Mouse (Mus musculus) E14TG2a.4 (cell line): ENCODE measurements around the gene Tmem201.
A peak's percentile ranks its signal among the peaks of the same experiment; 100 is the strongest.
"Not testable (repeated sequence)": the region's sequence is repeated elsewhere in the genome, so short reads cannot be mapped to it uniquely, and the experiment has no call there.

ENCODE experiments used
- H3K27me3 ChIP-seq: 2 replicates; pipeline ENCODE4 v1.6.1; 2014; ENCODE audit warnings: low read length, control low read depth; ENCODE audit not compliant: insufficient read depth
- H3K36me3 ChIP-seq: 2 replicates; pipeline ENCODE4 v1.6.1; 2014; ENCODE audit warnings: low read length, control low read depth; ENCODE audit not compliant: insufficient read depth
- H3K4me1 ChIP-seq: replicated peaks from 2 replicates; pipeline ENCODE4 v1.6.1; 2014; ENCODE audit warnings: low read depth, low read length, control low read depth
- H3K4me3 ChIP-seq: replicated peaks from 2 replicates; pipeline ENCODE4 v1.5.1; 2014; ENCODE audit warnings: mild to moderate bottlenecking, low read length
- H3K9me3 ChIP-seq: 2 replicates; pipeline ENCODE4 v1.6.1; 2014; ENCODE audit warnings: low read length, control low read depth
- CTCF ChIP-seq: conservative IDR thresholded peaks from 2 replicates; pipeline ENCODE4 v1.5.1; 2014; ENCODE audit warnings: low read length
- NANOG ChIP-seq: IDR thresholded peaks from 2 replicates; pipeline ENCODE4 v1.6.1; 2014; ENCODE audit warnings: borderline replicate concordance, low read length, mixed read lengths
- POU5F1 ChIP-seq: IDR thresholded peaks from 2 replicates; pipeline ENCODE4 v1.6.1; 2014; ENCODE audit warnings: low read length, borderline replicate concordance

Tmem201 gene

GRCm38 (mm10) chr4:149752836-149753235 lies 15.0 kb upstream of the Tmem201 start:
- TF ChIP-seq NANOG (no peak), POU5F1 (no peak), CTCF (no peak)
- peaks cover 64% of the 10 kb centered on the region for H3K36me3 ChIP-seq
- H3K4me1 ChIP-seq = peaks cover 69% of the 10 kb centered on the region
- no peaks in the 10 kb centered on the region for H3K27me3 ChIP-seq
- H3K9me3 ChIP-seq = no peaks in the 10 kb centered on the region
- H3K4me3 ChIP-seq = 0 out of 2 replicates have a peak overlapping the region, but pooled peaks have one; percentile 52

GRCm38 (mm10) chr4:149752124-149752799 lies 14.4 kb upstream of the Tmem201 start:
- Histone ChIP-seq H3K4me3 (peak overlapping the region; percentile 52), H3K27me3 (no peaks in the 10 kb centered on the region), H3K4me1 (peaks cover 69% of the 10 kb centered on the region), H3K9me3 (no peaks in the 10 kb centered on the region), H3K36me3 (peaks cover 58% of the 10 kb centered on the region)
- TF ChIP-seq CTCF (peak; percentile 77), POU5F1 (peak; percentile 81; the same call in 1 of the 2 replicates), NANOG (no peak)

DNA sequence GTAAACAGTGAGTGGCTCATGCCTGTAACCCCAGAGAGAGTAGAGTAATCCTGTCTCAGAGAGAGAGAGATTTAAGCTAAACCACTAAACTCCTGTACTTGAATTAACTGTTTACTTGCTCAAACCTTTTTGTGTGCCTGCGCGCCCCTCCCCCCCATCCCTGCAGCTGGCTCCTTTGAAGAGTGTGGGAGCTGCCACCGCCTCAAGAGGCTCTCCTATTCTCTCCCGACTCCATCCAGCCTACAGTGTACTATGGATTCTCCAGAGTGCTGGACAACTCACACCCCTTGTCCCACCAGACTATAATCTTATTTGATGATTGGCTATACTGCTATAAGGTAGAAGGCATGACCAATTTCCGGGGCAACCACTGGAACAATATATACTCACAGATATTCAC lies 12.8 kb upstream of the Tmem201 start:
- Histone ChIP-seq H3K4me3 (no peak overlapping the region), H3K4me1 (peaks cover 66% of the 10 kb centered on the region), H3K36me3 (peaks cover 54% of the 10 kb centered on the region), H3K27me3 (no peaks in the 10 kb centered on the region), H3K9me3 (no peaks in the 10 kb centered on the region)
- no peak for TF ChIP-seq POU5F1
- TF ChIP-seq CTCF = no peak
- TF ChIP-seq NANOG = no peak

DNA sequence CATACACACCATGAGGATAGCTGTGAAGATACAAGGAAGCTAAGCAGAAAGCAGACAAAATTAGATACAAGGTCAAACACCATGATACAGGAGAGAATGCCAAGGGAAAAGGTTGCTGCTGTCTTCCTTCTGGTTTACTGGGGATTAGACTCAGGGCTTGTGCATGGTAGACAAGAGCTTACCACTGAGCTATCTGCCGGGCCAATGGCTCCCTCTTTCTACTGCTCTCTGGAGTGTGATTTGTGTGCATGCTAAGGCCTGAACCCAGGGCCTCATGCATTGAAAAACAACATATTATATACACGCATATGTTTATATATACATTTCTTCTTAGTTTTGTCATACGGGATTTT lies 11.8 kb upstream of the Tmem201 start:
- H3K27me3 ChIP-seq, H3K4me3 ChIP-seq, H3K9me3 ChIP-seq: not testable (repeated sequence)
- peaks cover 58% of the 10 kb centered on the region for H3K36me3 ChIP-seq
- H3K4me1 ChIP-seq = peaks cover 74% of the 10 kb centered on the region

DNA sequence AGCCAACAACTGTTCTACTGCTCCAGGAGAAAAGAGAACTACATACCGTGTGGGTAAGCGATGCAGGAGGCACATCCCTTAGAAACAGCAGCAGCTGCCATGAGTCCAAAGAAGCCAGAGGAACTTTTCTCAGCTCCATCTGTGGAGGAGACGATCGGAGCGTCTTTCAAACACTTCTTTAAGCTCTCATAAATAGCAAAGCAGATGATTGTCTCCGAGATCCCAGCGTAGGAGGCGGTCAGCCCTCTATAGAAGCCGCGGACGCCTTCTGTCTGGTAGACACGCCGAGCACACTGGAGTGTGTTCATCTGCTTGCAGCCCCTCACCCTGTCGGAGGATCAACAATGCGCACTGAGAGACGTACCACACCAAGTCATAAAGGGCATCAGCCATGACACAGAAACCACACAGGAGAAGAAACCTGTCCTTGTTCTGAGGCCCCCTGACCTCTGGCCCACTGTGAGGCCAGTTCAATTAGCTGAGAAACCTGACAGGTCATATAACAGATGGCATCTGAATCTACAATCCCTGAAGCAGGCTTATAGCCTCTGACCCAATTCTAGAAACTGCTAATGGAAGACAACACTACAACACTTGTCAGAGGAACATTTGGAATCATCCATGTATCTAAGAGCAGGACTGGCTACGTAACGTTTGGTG lies 11.3 kb upstream of the Tmem201 start:
- Histone ChIP-seq H3K27me3 (no peaks in the 10 kb centered on the region), H3K4me1 (peaks cover 74% of the 10 kb centered on the region), H3K4me3 (peak overlapping the region; percentile 29; the same call in 1 of the 2 replicates), H3K36me3 (peaks cover 56% of the 10 kb centered on the region), H3K9me3 (no peaks in the 10 kb centered on the region)
- TF ChIP-seq POU5F1 (no peak), NANOG (no peak), CTCF (no peak)

- Histone ChIP-seq H3K4me1 (peaks cover 64% of the 10 kb centered on the region), H3K36me3 (peaks cover 50% of the 10 kb centered on the region), H3K27me3 (no peaks in the 10 kb centered on the region), H3K4me3 (no peak overlapping the region), H3K9me3 (no peaks in the 10 kb centered on the region)
- TF ChIP-seq CTCF (no peak), NANOG (no peak), POU5F1 (no peak)
Observed at GRCm38 (mm10) chr4:149744119-149744518, 6.3 kb upstream of the Tmem201 start.

DNA sequence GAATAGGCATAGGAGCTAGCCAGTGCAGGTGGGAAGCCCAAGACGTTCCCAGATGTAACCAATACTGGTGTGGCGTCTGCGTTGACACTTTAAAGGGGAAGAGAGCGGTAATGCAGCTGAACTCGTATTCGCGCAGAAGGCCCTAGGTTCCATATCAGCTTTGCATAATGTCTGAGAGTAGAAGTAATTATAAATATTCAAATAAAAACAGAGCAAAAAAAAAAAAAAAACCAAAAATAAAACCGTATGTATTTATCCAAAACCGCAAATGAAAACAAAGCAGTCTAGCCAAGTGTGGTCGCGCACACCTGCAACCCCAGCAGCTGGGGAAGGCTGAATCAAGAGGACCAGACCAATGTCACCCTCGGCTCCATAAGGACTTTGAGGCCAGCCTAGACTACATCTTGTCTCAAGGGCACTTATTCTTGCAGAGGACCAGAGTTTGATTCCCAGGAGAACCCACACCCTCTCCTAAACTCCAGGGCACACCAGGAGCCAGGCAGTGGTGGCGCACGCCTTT lies 4.2 kb upstream of the Tmem201 start:
- H3K4me3 ChIP-seq = no peak overlapping the region
- H3K27me3 ChIP-seq = no peaks in the 10 kb centered on the region
- peaks cover 68% of the 10 kb centered on the region for H3K4me1 ChIP-seq
- TF ChIP-seq NANOG = no peak
- TF ChIP-seq POU5F1 = no peak
- no peak for TF ChIP-seq CTCF
- H3K9me3 ChIP-seq = no peaks in the 10 kb centered on the region
- H3K36me3 ChIP-seq = peaks cover 42% of the 10 kb centered on the region

- TF ChIP-seq CTCF = no peak
- no peak for TF ChIP-seq POU5F1
- no peak for TF ChIP-seq NANOG
- Histone ChIP-seq H3K9me3 (no peaks in the 10 kb centered on the region), H3K27me3 (no peaks in the 10 kb centered on the region), H3K36me3 (peaks cover 46% of the 10 kb centered on the region), H3K4me1 (peaks cover 79% of the 10 kb centered on the region), H3K4me3 (no peak overlapping the region)
Observed at GRCm38 (mm10) chr4:149740301-149740700, 2.5 kb upstream of the Tmem201 start.
